Mouse (Mus musculus) adrenal gland, adult 18-20 months (tissue): ENCODE data around the gene Mrpl18. TPM values are rescaled to one million over a fixed set of nuclear protein-coding genes. Genes with fewer than 3 reads are reported as not detected.
A peak's percentile ranks its signal among the peaks of the same experiment; 100 is the strongest.
"Not testable (repeated sequence)": the region's sequence is repeated elsewhere in the genome, so short reads cannot be mapped to it uniquely, and the experiment has no call there.

Source experiments
- DNase-seq, 2 experiments: peaks; one replicate each; pipeline ENCODE4 v3.0.0; 2021 to 2022; ENCODE audit warnings: low spot score in 2 of 2
- total RNA-seq, 2 experiments: library from RNA; stranded (reverse); gene quantifications; 1 replicate in 1 of 2; 2 replicates in 1 of 2; pipeline ENCODE4 v1.2.3; 2021

Gene Mrpl18
- total RNA-seq, 2 experiments from 2014 or later, result 69.9 to 72.7 TPM

GRCm38 (mm10) chr17:12915488-12915880, 661 bp downstream of the Mrpl18 start, which contains the start of gene Tcp1:
Gene Tcp1, plus strand, starts transcription at chr17:12915701.
- peak in 1 of 2 experiments; percentile 23 for DNase-seq

GRCm38 (mm10) chr17:12910391-12910790, 5.8 kb downstream of the Mrpl18 start:
- no peak for DNase-seq

GRCm38 (mm10) chr17:12909361-12910280, 6.5 kb downstream of the Mrpl18 start, which contains the start of gene Pnldc1:
Gene Pnldc1, minus strand, starts transcription at chr17:12910230.
- no peak for DNase-seq

GRCm38 (mm10) chr17:12906436-12906835, 9.7 kb downstream of the Mrpl18 start:
- no peak for DNase-seq

GRCm38 (mm10) chr17:12905810-12906209, 10.3 kb downstream of the Mrpl18 start:
- DNase-seq, result no peak

- no peak for DNase-seq
Measured at GRCm38 (mm10) chr17:12904349-12904748, 11.8 kb downstream of the Mrpl18 start.

- no peak for DNase-seq
Measured at GRCm38 (mm10) chr17:12903372-12904333, 12.5 kb downstream of the Mrpl18 start.

- no peak for DNase-seq
Measured at GRCm38 (mm10) chr17:12902291-12902690, 13.9 kb downstream of the Mrpl18 start.

- DNase-seq, result not testable (repeated sequence)
Measured at GRCm38 (mm10) chr17:12898607-12899006, 17.5 kb downstream of the Mrpl18 start.

GRCm38 (mm10) chr17:12897674-12898073, 18.5 kb downstream of the Mrpl18 start:
- no peak for DNase-seq

GRCm38 (mm10) chr17:12892033-12892432, 24.1 kb downstream of the Mrpl18 start:
- DNase-seq, result no peak

- no peak for DNase-seq
Measured at GRCm38 (mm10) chr17:12891054-12891453, 25.1 kb downstream of the Mrpl18 start.

GRCm38 (mm10) chr17:12887021-12887775, 28.9 kb downstream of the Mrpl18 start:
- DNase-seq, result no peak

- no peak for DNase-seq
Measured at GRCm38 (mm10) chr17:12886620-12887019, 29.5 kb downstream of the Mrpl18 start.

- no peak for DNase-seq
Measured at GRCm38 (mm10) chr17:12881216-12881615, 34.9 kb downstream of the Mrpl18 start.

GRCm38 (mm10) chr17:12880178-12880577, 36.0 kb downstream of the Mrpl18 start:
- peak; percentile 73 to 74 for DNase-seq

GRCm38 (mm10) chr17:12875734-12876133, 40.4 kb downstream of the Mrpl18 start, which contains the start of gene Mrgprh:
Gene Mrgprh, plus strand, starts transcription at chr17:12876034.
- no peak for DNase-seq

GRCm38 (mm10) chr17:12872275-12873028, 43.7 kb downstream of the Mrpl18 start:
- no peak for DNase-seq

GRCm38 (mm10) chr17:12868640-12869039, 47.5 kb downstream of the Mrpl18 start:
- no peak for DNase-seq

GRCm38 (mm10) chr17:12868043-12868442, 48.1 kb downstream of the Mrpl18 start, which contains the start of gene Mas1:
Gene Mas1, minus strand, starts transcription at chr17:12868143.
- DNase-seq, result no peak
